Mouse (Mus musculus) midbrain, postnatal 0 days (tissue): Measurements from ENCODE around the gene Vti1b. TPM values are rescaled to one million over a fixed set of nuclear protein-coding genes. Genes with fewer than 3 reads are reported as not detected.

Experiments
- ATAC-seq: fragments of 200-750 bp; cut with Nextera tagmentation; 2 replicates; pipeline ENCODE4 v1.8.0; 2017; ENCODE audit warnings: moderate number of reproducible peaks, mild to moderate bottlenecking, moderate TSS enrichment, moderate library complexity; ENCODE audit not compliant: low FRiP score
- DNase-seq: peaks from one replicate; pipeline ENCODE4 v3.0.0-alpha.2; 2015; ENCODE audit warnings: low spot score
- H3K27ac ChIP-seq: fragments of 300-500 bp; sonication (generic); 2 replicates; pipeline ENCODE4 v1.5.1; 2014; ENCODE audit warnings: low read depth, mild to moderate bottlenecking, low read length, mixed read lengths
- H3K27me3 ChIP-seq: fragments of 300-500 bp; sonication (generic); 2 replicates; pipeline ENCODE4 v1.6.1; 2014; ENCODE audit warnings: low read length, control low read depth, mixed read lengths; ENCODE audit not compliant: insufficient read depth
- H3K36me3 ChIP-seq: fragments of 300-500 bp; sonication (generic); 2 replicates; pipeline ENCODE4 v1.6.1; 2014; ENCODE audit warnings: low read length, control low read depth, mixed read lengths; ENCODE audit not compliant: insufficient read depth
- H3K4me1 ChIP-seq: fragments of 300-500 bp; sonication (generic); 2 replicates; pipeline ENCODE4 v1.6.1; 2014; ENCODE audit warnings: mild to moderate bottlenecking, control low read depth, antibody characterized with exemption, low read length, mixed read lengths; ENCODE audit not compliant: insufficient read depth
- H3K4me2 ChIP-seq: fragments of 300-500 bp; sonication (generic); 2 replicates; pipeline ENCODE4 v1.6.1; 2014; ENCODE audit warnings: low read depth, mild to moderate bottlenecking, low read length, mixed read lengths; ENCODE audit not compliant: poor library complexity, severe bottlenecking
- H3K4me3 ChIP-seq: fragments of 300-500 bp; sonication (generic); 2 replicates; pipeline ENCODE4 v1.5.1; 2014; ENCODE audit warnings: low read depth, mild to moderate bottlenecking, low read length, moderate library complexity
- H3K9ac ChIP-seq: fragments of 300-500 bp; sonication (generic); replicated peaks from 2 replicates; pipeline ENCODE4 v1.6.1; 2014; ENCODE audit warnings: mild to moderate bottlenecking, low read length, moderate library complexity, mixed read lengths; ENCODE audit not compliant: poor library complexity, severe bottlenecking
- H3K9me3 ChIP-seq: fragments of 300-500 bp; sonication (generic); 2 replicates; pipeline ENCODE4 v1.6.1; 2016; ENCODE audit warnings: low read length, control low read depth
- CTCF ChIP-seq: IDR thresholded peaks from 2 replicates; pipeline ENCODE4 v1.5.1; 2016; ENCODE audit warnings: antibody characterized with exemption, mild to moderate bottlenecking
- WGBS: fragments of 180-500 bp; shearing (Covaris S2); extraction: QIAGEN DNeasy Blood & Tissue Kit; methylation state at CpG from one replicate; pipeline ENCODE4 v1.1.7; 2014; 5-methylcytosine and 5-hydroxymethylcytosine counted together
- polyA plus RNA-seq: library from polyadenylated mRNA; unstranded; fragments of >200 nt; fragmentation: Nextera tagmentation; extraction: Ambion mirVana; gene quantifications from 2 replicates; pipeline ENCODE4 v1.2.1, GENCODE M21; 2015
- total RNA-seq: library from RNA; depleted of rRNA; stranded (reverse); fragments of >200 nt; gene quantifications from 2 replicates; pipeline ENCODE4 v1.2.3, GENCODE M21; 2014

The Vti1b gene
- total and polyA plus RNA-seq, 2 experiments from 2014 or later: 83.0 to 230 TPM

DNA sequence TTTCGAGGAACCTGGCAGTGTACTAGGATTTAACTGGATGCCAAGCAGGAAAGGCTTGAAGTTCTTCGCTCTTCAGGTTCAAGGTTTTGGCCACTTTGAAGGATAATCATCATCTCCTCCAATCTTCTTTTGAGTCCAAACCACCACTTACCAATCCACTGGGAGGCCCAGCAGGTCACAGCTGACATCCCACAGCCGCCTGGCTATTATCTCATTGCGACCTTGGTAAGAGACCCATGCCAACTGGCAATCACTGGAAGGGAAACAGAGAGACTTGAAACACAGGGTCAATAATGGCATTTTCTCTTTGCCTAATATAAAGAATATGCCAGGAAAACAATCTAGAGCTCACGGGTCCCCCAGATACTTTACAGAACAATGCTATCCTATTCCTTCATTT is 3.5 kb upstream of the Vti1b start:
- Histone ChIP-seq H3K27ac (no peak overlapping the region), H3K4me2 (no peak overlapping the region), H3K9me3 (no peaks in the 10 kb centered on the region), H3K27me3 (no peaks in the 10 kb centered on the region), H3K4me1 (peaks cover 5% of the 10 kb centered on the region; the same call in 1 of the 2 replicates), H3K4me3 (no peak overlapping the region), H3K9ac (no peak overlapping the region), H3K36me3 (peaks cover 27% of the 10 kb centered on the region)
- no peak for DNase-seq
- no peak for TF ChIP-seq CTCF
- 90% methylated on average over 5 of the region's 5 CpGs for WGBS
- no peak for ATAC-seq

DNA sequence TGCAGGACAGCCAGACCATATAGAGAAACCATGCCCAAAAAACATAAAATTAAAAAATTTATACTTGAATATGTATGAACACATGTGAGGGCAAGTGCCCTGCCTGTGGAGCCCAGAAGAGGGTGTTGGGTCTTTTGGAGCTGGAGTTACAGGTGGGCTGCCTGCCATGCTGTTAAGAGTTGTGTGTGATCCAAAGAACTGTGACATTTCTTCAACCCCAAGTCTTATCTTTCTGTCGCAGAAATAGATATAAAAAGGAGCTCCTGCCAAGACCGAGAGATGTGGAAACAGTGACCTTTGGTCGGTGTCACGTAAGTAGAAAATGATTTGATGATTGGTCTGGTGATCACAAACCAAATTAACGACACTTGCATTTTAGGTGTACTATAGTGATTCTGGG is 1.3 kb upstream of the Vti1b start:
- Histone ChIP-seq H3K4me3 (no peak overlapping the region), H3K27me3 (no peaks in the 10 kb centered on the region), H3K4me2 (no peak overlapping the region), H3K4me1 (peaks cover 5% of the 10 kb centered on the region; the same call in 1 of the 2 replicates), H3K27ac (no peak overlapping the region), H3K9me3 (no peaks in the 10 kb centered on the region), H3K36me3 (peaks cover 18% of the 10 kb centered on the region), H3K9ac (no peak overlapping the region)
- WGBS: 87% methylated on average over 5 of the region's 5 CpGs
- no peak for TF ChIP-seq CTCF
- DNase-seq (no peak), ATAC-seq (no peak)

DNA sequence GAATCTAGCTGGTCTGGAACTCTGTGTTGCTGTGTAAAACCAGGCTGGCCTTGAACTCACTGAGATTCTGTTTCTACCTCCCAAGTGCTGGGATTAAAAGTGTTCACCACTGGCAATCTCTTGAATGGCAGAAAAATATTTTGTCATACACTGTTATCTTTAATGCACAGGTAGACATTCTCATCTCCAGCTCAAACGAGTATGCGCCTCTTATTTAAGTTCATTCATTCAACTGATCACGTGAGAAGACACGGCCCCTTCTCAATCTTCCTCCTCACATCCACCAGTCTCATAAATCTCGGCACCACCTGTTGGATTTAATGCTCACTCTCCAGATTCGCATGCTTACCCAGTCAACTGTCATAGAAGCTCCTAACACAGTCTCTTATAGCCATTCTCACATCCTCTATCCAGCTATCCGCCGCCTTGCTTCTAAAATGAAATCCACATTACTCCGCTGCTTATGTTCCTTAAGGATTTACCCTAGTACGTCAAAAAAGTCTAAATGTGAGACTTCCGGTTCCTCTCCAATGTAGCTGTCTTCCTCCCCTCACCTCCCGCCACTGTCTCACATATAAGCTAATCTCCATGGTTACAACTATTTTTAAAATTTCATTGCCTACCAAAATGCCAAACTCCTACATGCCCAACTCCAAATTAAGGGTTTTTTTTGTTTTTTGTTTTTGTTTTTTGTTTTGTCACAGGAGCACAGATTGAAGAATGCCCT is 1.0 kb downstream of the Vti1b start:
- H3K27ac ChIP-seq: no peak overlapping the region
- no peak for TF ChIP-seq CTCF
- ATAC-seq (peak; percentile 19; the same call in 1 of the 2 replicates), DNase-seq (no peak)
- H3K4me3 ChIP-seq: peak overlapping the region; percentile 97
- no peaks in the 10 kb centered on the region for H3K9me3 ChIP-seq
- no peaks in the 10 kb centered on the region for H3K27me3 ChIP-seq
- H3K4me1 ChIP-seq: peaks cover 5% of the 10 kb centered on the region; the same call in 1 of the 2 replicates
- WGBS: 28% methylated on average over 12 of the region's 12 CpGs
- H3K36me3 ChIP-seq: peaks cover 6% of the 10 kb centered on the region
- H3K9ac ChIP-seq: peak overlapping the region; percentile 86
- H3K4me2 ChIP-seq: peak overlapping the region; percentile 61

DNA sequence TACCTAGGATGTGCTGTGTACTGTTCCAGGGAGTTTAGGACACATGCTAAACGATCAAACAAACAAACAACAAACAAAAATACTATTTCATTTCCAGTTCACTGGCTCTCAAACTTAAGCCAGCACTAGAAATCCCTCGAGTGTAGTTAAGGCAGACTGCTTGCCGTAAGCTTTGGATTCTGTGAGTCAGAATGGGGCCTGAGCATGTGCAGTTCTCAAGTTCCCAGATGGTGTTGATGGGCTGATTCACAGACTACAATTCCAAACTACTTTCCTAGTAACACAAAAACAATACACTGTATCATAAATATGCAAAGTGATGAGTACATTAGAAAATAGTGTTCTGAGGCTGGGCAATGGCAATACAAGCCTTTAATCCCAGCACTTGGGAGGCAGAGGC is 2.0 kb downstream of the Vti1b start:
- Histone ChIP-seq H3K4me1 (peaks cover 5% of the 10 kb centered on the region; the same call in 1 of the 2 replicates), H3K9me3 (no peaks in the 10 kb centered on the region), H3K27ac (no peak overlapping the region), H3K27me3 (no peaks in the 10 kb centered on the region), H3K4me3 (no peak overlapping the region), H3K4me2 (no peak overlapping the region), H3K36me3 (peaks cover 8% of the 10 kb centered on the region; the same call in 1 of the 2 replicates), H3K9ac (no peak overlapping the region)
- 78% methylated on average over 3 of the region's 3 CpGs for WGBS
- TF ChIP-seq CTCF: no peak
- DNase-seq: no peak
- no peak for ATAC-seq

DNA sequence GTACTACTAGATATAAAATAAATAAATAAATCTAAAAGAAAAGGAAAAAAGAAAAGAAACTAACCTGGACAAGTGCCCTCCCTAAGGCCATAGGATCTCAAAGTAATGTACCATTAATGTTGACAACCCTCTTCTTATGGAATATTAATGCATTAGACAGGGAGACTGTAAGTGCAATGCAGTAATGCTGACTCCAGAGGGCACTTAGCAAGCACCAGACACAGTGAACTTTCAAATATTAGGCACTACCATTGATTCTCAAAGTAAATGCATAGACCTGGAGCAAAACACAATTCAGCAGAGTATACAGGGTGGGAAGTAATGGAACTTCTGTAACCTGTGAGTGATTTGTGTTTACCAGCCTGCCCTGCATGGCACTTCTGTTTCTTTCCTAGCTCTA is 3.3 kb downstream of the Vti1b start:
- ATAC-seq (no peak), DNase-seq (no peak)
- H3K27ac ChIP-seq: no peak overlapping the region
- H3K9me3 ChIP-seq: no peaks in the 10 kb centered on the region
- no peak overlapping the region for H3K4me3 ChIP-seq
- peak; percentile 57 for TF ChIP-seq CTCF
- peaks cover 5% of the 10 kb centered on the region; the same call in 1 of the 2 replicates for H3K4me1 ChIP-seq
- no peak overlapping the region for H3K4me2 ChIP-seq
- H3K9ac ChIP-seq: no peak overlapping the region
- H3K27me3 ChIP-seq: no peaks in the 10 kb centered on the region
- peaks cover 15% of the 10 kb centered on the region; the same call in 1 of the 2 replicates for H3K36me3 ChIP-seq

DNA sequence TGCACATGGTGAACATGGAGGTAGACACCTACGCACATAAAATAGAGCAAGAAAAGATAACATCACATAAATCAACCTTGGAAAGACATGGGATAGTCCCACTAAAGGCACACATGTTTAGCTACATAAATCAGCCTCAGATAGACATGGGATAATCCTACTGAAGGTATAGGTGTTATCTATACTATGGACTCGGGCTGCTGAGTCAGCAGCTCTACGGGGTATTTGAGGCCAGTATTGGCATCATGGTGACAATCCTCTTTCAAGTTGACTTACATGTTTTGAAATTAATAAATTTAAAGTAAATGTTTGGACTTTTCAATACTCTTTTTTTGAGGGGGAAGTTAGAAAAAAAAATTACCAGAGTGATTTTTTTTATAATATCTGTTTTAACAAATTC is 9.6 kb downstream of the Vti1b start:
- H3K4me3 ChIP-seq: no peak overlapping the region
- WGBS: 96% methylated on average over 3 of the region's 3 CpGs
- no peak for DNase-seq
- H3K36me3 ChIP-seq: peaks cover 56% of the 10 kb centered on the region
- H3K4me1 ChIP-seq: no peaks in the 10 kb centered on the region
- ATAC-seq: no peak
- H3K9ac ChIP-seq: no peak overlapping the region
- H3K27ac ChIP-seq: no peak overlapping the region
- H3K9me3 ChIP-seq: no peaks in the 10 kb centered on the region
- no peaks in the 10 kb centered on the region for H3K27me3 ChIP-seq
- no peak for TF ChIP-seq CTCF
- H3K4me2 ChIP-seq: no peak overlapping the region
